Mouse (Mus musculus) heart, embryonic 11.5 days (tissue): ENCODE measurements around the gene Sept11. TPM values are rescaled to one million over a fixed set of nuclear protein-coding genes. Genes with fewer than 3 reads are reported as not detected.

Source experiments
- ATAC-seq: fragments of 200-750 bp; cut with Nextera tagmentation; replicated peaks from 2 replicates; pipeline ENCODE4 v1.8.0; 2017; ENCODE audit warnings: moderate library complexity; ENCODE audit not compliant: insufficient number of reproducible peaks, low FRiP score, low TSS enrichment
- H3K27ac ChIP-seq: fragments of 300-500 bp; sonication (generic); 2 replicates; pipeline ENCODE4 v1.5.1; 2014; ENCODE audit warnings: mild to moderate bottlenecking, low read depth, low read length
- H3K27me3 ChIP-seq: fragments of 300-500 bp; sonication (generic); 2 replicates; pipeline ENCODE4 v1.6.1; 2014; ENCODE audit warnings: mild to moderate bottlenecking, low read length, mixed read lengths; ENCODE audit not compliant: control insufficient read depth, insufficient read depth
- H3K36me3 ChIP-seq: fragments of 300-500 bp; sonication (generic); 2 replicates; pipeline ENCODE4 v1.6.1; 2014; ENCODE audit warnings: mild to moderate bottlenecking, low read length, moderate library complexity, mixed read lengths; ENCODE audit not compliant: control insufficient read depth, insufficient read depth
- H3K4me1 ChIP-seq: fragments of 300-500 bp; sonication (generic); 2 replicates; pipeline ENCODE4 v1.6.1; 2014; ENCODE audit warnings: low read length; ENCODE audit not compliant: control insufficient read depth, insufficient read depth
- H3K4me2 ChIP-seq: fragments of 300-500 bp; sonication (generic); 2 replicates; pipeline ENCODE4 v1.6.1; 2014; ENCODE audit warnings: mild to moderate bottlenecking, moderate library complexity
- H3K4me3 ChIP-seq: fragments of 300-500 bp; sonication (generic); 2 replicates; pipeline ENCODE4 v1.5.1; 2014; ENCODE audit warnings: low read depth, low read length
- H3K9ac ChIP-seq: fragments of 300-500 bp; sonication (generic); 2 replicates; pipeline ENCODE4 v1.6.1; 2014; ENCODE audit warnings: mild to moderate bottlenecking, low read depth, low read length, moderate library complexity
- H3K9me3 ChIP-seq: fragments of 300-500 bp; sonication (generic); replicated peaks from 2 replicates; pipeline ENCODE4 v1.6.1; 2016; ENCODE audit warnings: low read length; ENCODE audit not compliant: control insufficient read depth
- WGBS: fragments of 180-500 bp; shearing (Covaris S2); extraction: QIAGEN DNeasy Blood & Tissue Kit; methylation state at CpG from one replicate; pipeline ENCODE4 v1.1.7; 2014; ENCODE audit not compliant: insufficient replicate concordance; 5-methylcytosine and 5-hydroxymethylcytosine counted together
- polyA plus RNA-seq: library from polyadenylated mRNA; unstranded; fragments of >200 nt; fragmentation: Nextera tagmentation; extraction: Ambion mirVana; gene quantifications from 2 replicates; pipeline ENCODE4 v1.2.1, GENCODE M21; 2014

Gene Sept11
- polyA plus RNA-seq, 1 experiment from 2014 or later: 96.6 TPM

- H3K36me3 ChIP-seq: no peaks in the 10 kb centered on the region
Observed at GRCm38 (mm10) chr5:93051041-93051440, 42.2 kb upstream of the Sept11 start.

GRCm38 (mm10) chr5:93051951-93052350, 41.3 kb upstream of the Sept11 start:
- Histone ChIP-seq H3K9ac (no peak overlapping the region), H3K27ac (no peak overlapping the region), H3K9me3 (no peaks in the 10 kb centered on the region), H3K4me2 (no peak overlapping the region), H3K4me3 (no peak overlapping the region), H3K4me1 (no peaks in the 10 kb centered on the region), H3K27me3 (no peaks in the 10 kb centered on the region; the same call in 1 of the 2 replicates), H3K36me3 (no peaks in the 10 kb centered on the region)
- WGBS: 82% methylated on average over 9 of the region's 9 CpGs
- ATAC-seq: no peak

More at GRCm38 (mm10) chr5:93051041-93051440, 42.2 kb upstream of the Sept11 start:
- H3K27ac ChIP-seq: no peak overlapping the region
- WGBS: 51% methylated on average over 5 of the region's 5 CpGs
- no peak overlapping the region for H3K4me3 ChIP-seq
- H3K4me2 ChIP-seq: no peak overlapping the region
- no peaks in the 10 kb centered on the region for H3K9me3 ChIP-seq
- H3K27me3 ChIP-seq: peaks cover 6% of the 10 kb centered on the region
- no peak for ATAC-seq
- no peaks in the 10 kb centered on the region for H3K4me1 ChIP-seq
- H3K9ac ChIP-seq: no peak overlapping the region

- WGBS: 41% methylated on average over 8 of the region's 8 CpGs
Observed at GRCm38 (mm10) chr5:93053606-93054397, 39.4 kb upstream of the Sept11 start.

GRCm38 (mm10) chr5:93060865-93061264, 32.4 kb upstream of the Sept11 start:
- no peaks in the 10 kb centered on the region for H3K36me3 ChIP-seq
- H3K9ac ChIP-seq: no peak overlapping the region
- H3K4me1 ChIP-seq: no peaks in the 10 kb centered on the region
- no peak for ATAC-seq
- H3K4me3 ChIP-seq: no peak overlapping the region
- 70% methylated on average over 4 of the region's 4 CpGs for WGBS
- H3K4me2 ChIP-seq: no peak overlapping the region
- H3K9me3 ChIP-seq: no peaks in the 10 kb centered on the region
- H3K27ac ChIP-seq: no peak overlapping the region
- no peaks in the 10 kb centered on the region for H3K27me3 ChIP-seq

More at GRCm38 (mm10) chr5:93053606-93054397, 39.4 kb upstream of the Sept11 start:
- Histone ChIP-seq H3K9ac (no peak overlapping the region), H3K4me2 (no peak overlapping the region), H3K36me3 (no peaks in the 10 kb centered on the region), H3K27me3 (no peaks in the 10 kb centered on the region; the same call in 1 of the 2 replicates), H3K4me3 (no peak overlapping the region), H3K4me1 (no peaks in the 10 kb centered on the region), H3K9me3 (no peaks in the 10 kb centered on the region), H3K27ac (no peak overlapping the region)
- ATAC-seq: no peak

GRCm38 (mm10) chr5:93077661-93078323, 15.4 kb upstream of the Sept11 start:
- no peaks in the 10 kb centered on the region for H3K36me3 ChIP-seq
- no peaks in the 10 kb centered on the region for H3K27me3 ChIP-seq
- no peak overlapping the region for H3K27ac ChIP-seq
- H3K9me3 ChIP-seq: no peaks in the 10 kb centered on the region
- H3K4me1 ChIP-seq: no peaks in the 10 kb centered on the region
- 71% methylated on average over 7 of the region's 7 CpGs for WGBS
- no peak overlapping the region for H3K4me2 ChIP-seq
- no peak for ATAC-seq
- no peak overlapping the region for H3K9ac ChIP-seq
- H3K4me3 ChIP-seq: no peak overlapping the region

GRCm38 (mm10) chr5:93079596-93079995, 13.6 kb upstream of the Sept11 start:
- no peak for ATAC-seq
- H3K4me3 ChIP-seq: no peak overlapping the region
- no peaks in the 10 kb centered on the region for H3K9me3 ChIP-seq
- no peak overlapping the region for H3K27ac ChIP-seq
- no peaks in the 10 kb centered on the region for H3K36me3 ChIP-seq
- no peak overlapping the region for H3K9ac ChIP-seq
- no peaks in the 10 kb centered on the region for H3K27me3 ChIP-seq
- no peaks in the 10 kb centered on the region for H3K4me1 ChIP-seq
- H3K4me2 ChIP-seq: no peak overlapping the region
- WGBS: 78% methylated on average over 3 of the region's 3 CpGs

- Histone ChIP-seq H3K27ac (no peak overlapping the region), H3K27me3 (no peaks in the 10 kb centered on the region), H3K9ac (no peak overlapping the region), H3K9me3 (no peaks in the 10 kb centered on the region), H3K4me3 (no peak overlapping the region), H3K4me2 (no peak overlapping the region), H3K4me1 (no peaks in the 10 kb centered on the region), H3K36me3 (no peaks in the 10 kb centered on the region)
- WGBS: 44% methylated on average over 4 of the region's 4 CpGs
- ATAC-seq: no peak
Observed at GRCm38 (mm10) chr5:93085015-93085598, 8.1 kb upstream of the Sept11 start.

GRCm38 (mm10) chr5:93085900-93086299, 7.3 kb upstream of the Sept11 start:
- Histone ChIP-seq H3K4me3 (no peak overlapping the region), H3K4me2 (no peak overlapping the region), H3K9ac (no peak overlapping the region), H3K9me3 (no peaks in the 10 kb centered on the region), H3K4me1 (no peaks in the 10 kb centered on the region), H3K27me3 (no peaks in the 10 kb centered on the region), H3K27ac (no peak overlapping the region), H3K36me3 (no peaks in the 10 kb centered on the region)
- 83% methylated on average over 4 of the region's 4 CpGs for WGBS
- no peak for ATAC-seq
